Mouse (Mus musculus) stomach, postnatal 0 days (tissue): ENCODE data around the gene Phgr1. TPM values are rescaled to one million over a fixed set of nuclear protein-coding genes. Genes with fewer than 3 reads are reported as not detected.

ENCODE experiments used
- ATAC-seq: fragments of 200-750 bp; cut with Nextera tagmentation; 2 replicates; pipeline ENCODE4 v1.8.0; 2017; ENCODE audit not compliant: low FRiP score, low TSS enrichment
- DNase-seq: peaks from one replicate; pipeline ENCODE4 v3.0.0-alpha.2; 2016; ENCODE audit warnings: low spot score
- H3K27ac ChIP-seq: fragments of 300-500 bp; sonication (generic); replicated peaks from 2 replicates; pipeline ENCODE4 v1.5.1; 2014; ENCODE audit warnings: mild to moderate bottlenecking, control low read depth
- H3K27me3 ChIP-seq: fragments of 300-500 bp; sonication (generic); 2 replicates; pipeline ENCODE4 v1.6.1; 2014; ENCODE audit warnings: low read length; ENCODE audit not compliant: control insufficient read depth, insufficient read depth
- H3K36me3 ChIP-seq: fragments of 300-500 bp; sonication (generic); 2 replicates; pipeline ENCODE4 v1.6.1; 2014; ENCODE audit warnings: low read length, mixed read lengths; ENCODE audit not compliant: control insufficient read depth, insufficient read depth
- H3K4me1 ChIP-seq: fragments of 300-500 bp; sonication (generic); replicated peaks from 2 replicates; pipeline ENCODE4 v1.6.1; 2014; ENCODE audit warnings: antibody characterized with exemption; ENCODE audit not compliant: control insufficient read depth, insufficient read depth
- H3K4me2 ChIP-seq: fragments of 300-500 bp; sonication (generic); replicated peaks from 2 replicates; pipeline ENCODE4 v1.6.1; 2014; ENCODE audit warnings: low read depth, mild to moderate bottlenecking, control low read depth, moderate library complexity
- H3K4me3 ChIP-seq: fragments of 300-500 bp; sonication (generic); 2 replicates; pipeline ENCODE4 v1.5.1; 2014; ENCODE audit warnings: low read depth, low read length, control low read depth
- H3K9ac ChIP-seq: fragments of 300-500 bp; sonication (generic); 2 replicates; pipeline ENCODE4 v1.6.1; 2014; ENCODE audit warnings: mild to moderate bottlenecking, low read length, control low read depth, mixed read lengths
- H3K9me3 ChIP-seq: fragments of 300-500 bp; sonication (generic); 2 replicates; pipeline ENCODE4 v1.6.1; 2016; ENCODE audit warnings: low read length; ENCODE audit not compliant: control insufficient read depth
- CTCF ChIP-seq: IDR thresholded peaks from 2 replicates; pipeline ENCODE4 v1.5.1; 2016; ENCODE audit warnings: antibody characterized with exemption, low read depth, mild to moderate bottlenecking, moderate library complexity
- EP300 ChIP-seq: optimal IDR thresholded peaks from 2 replicates; pipeline ENCODE3; 2016; ENCODE audit warnings: antibody characterized with exemption
- WGBS: fragments of 180-500 bp; shearing (Covaris S2); extraction: QIAGEN DNeasy Blood & Tissue Kit; methylation state at CpG from one replicate; pipeline ENCODE4 v1.1.7; 2014; 5-methylcytosine and 5-hydroxymethylcytosine counted together
- polyA plus RNA-seq: library from polyadenylated mRNA; unstranded; fragments of >200 nt; fragmentation: Nextera tagmentation; extraction: Ambion mirVana; gene quantifications from 2 replicates; pipeline ENCODE4 v1.2.1, GENCODE M21; 2015

Phgr1 gene
- polyA plus RNA-seq, 1 experiment from 2014 or later = 184 TPM

- under 1% methylated on average over 86 of the region's 113 CpGs for WGBS
- peak overlapping the region; percentile 84 for H3K27ac ChIP-seq
- peak overlapping the region; percentile 80 for H3K4me3 ChIP-seq
- TF ChIP-seq CTCF (no peak; the same call in 1 of the 2 replicates), EP300 (no peak)
- H3K27me3 ChIP-seq = no peaks in the 10 kb centered on the region
- H3K36me3 ChIP-seq = 0 out of 2 replicates have a peak, but pooled peaks cover 2% of the 10 kb centered on the region
- H3K9ac ChIP-seq = peak overlapping the region; percentile 93
- DNase-seq = peak; percentile 45
- no peaks in the 10 kb centered on the region for H3K9me3 ChIP-seq
- H3K4me1 ChIP-seq = peaks cover 4% of the 10 kb centered on the region; the same call in 1 of the 2 replicates
- peak overlapping the region; percentile 99 for H3K4me2 ChIP-seq
- peak; percentile 41 for ATAC-seq
Observed at GRCm38 (mm10) chr2:118745915-118746901, 26.4 kb upstream of the Phgr1 start.

DNA sequence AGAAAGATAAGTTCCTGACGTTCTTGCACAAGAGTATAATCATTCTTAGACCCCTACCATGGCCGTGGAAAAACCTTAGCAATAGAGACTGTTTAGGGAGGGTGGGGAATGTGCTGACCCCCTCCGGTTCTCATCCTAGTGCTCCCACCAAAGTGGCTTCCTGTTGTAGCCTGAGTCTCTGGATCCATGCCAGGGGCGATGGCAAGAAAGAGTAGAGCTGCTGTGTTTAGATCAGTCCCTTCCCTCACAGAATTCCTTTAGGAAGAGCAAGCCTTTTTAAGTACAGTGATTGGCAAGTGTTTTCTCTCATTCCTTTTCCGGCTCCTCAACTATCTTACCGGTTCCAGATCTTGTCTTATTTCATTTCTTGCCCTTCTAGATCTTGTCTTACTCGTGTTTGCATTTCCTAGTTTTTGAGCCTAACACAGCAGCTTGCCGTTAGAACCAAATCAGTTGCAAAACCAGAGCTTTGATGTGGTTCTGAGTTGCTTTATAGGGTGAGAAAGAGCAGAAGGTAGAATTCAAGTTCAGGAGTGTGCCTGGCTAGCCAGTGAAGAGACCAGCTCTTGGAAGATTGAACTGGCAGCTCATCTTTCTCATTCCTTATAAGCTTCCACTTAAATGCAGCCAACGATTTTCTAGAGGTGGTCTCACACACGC, 25.1 kb upstream of the Phgr1 start:
- no peak for ATAC-seq
- 36% methylated on average over 10 of the region's 10 CpGs for WGBS
- H3K4me1 ChIP-seq = peaks cover 4% of the 10 kb centered on the region; the same call in 1 of the 2 replicates

GRCm38 (mm10) chr2:118749341-118749884, 23.2 kb upstream of the Phgr1 start:
- peak; percentile 57; the same call in 1 of the 2 replicates for ATAC-seq
- Histone ChIP-seq H3K27ac (peak overlapping the region; percentile 64), H3K9me3 (no peaks in the 10 kb centered on the region), H3K4me1 (peaks cover 4% of the 10 kb centered on the region; the same call in 1 of the 2 replicates), H3K4me2 (peak overlapping the region; percentile 0), H3K27me3 (no peaks in the 10 kb centered on the region), H3K4me3 (no peak overlapping the region), H3K36me3 (0 out of 2 replicates have a peak, but pooled peaks cover 2% of the 10 kb centered on the region), H3K9ac (peak overlapping the region; percentile 14; the same call in 1 of the 2 replicates)
- WGBS = 39% methylated on average over 10 of the region's 10 CpGs
- no peak for DNase-seq
- TF ChIP-seq CTCF = peak; percentile 28
- TF ChIP-seq EP300 = no peak

More for the DNA sequence above, 25.1 kb upstream of the Phgr1 start:
- H3K4me2 ChIP-seq = peak overlapping the region; percentile 99
- DNase-seq = peak; percentile 46
- H3K27me3 ChIP-seq = no peaks in the 10 kb centered on the region
- H3K36me3 ChIP-seq = 0 out of 2 replicates have a peak, but pooled peaks cover 2% of the 10 kb centered on the region
- TF ChIP-seq EP300 (no peak), CTCF (no peak)
- H3K9ac ChIP-seq = peak overlapping the region; percentile 41
- H3K9me3 ChIP-seq = no peaks in the 10 kb centered on the region
- peak overlapping the region; percentile 80 for H3K4me3 ChIP-seq
- H3K27ac ChIP-seq = peak overlapping the region; percentile 53

DNA sequence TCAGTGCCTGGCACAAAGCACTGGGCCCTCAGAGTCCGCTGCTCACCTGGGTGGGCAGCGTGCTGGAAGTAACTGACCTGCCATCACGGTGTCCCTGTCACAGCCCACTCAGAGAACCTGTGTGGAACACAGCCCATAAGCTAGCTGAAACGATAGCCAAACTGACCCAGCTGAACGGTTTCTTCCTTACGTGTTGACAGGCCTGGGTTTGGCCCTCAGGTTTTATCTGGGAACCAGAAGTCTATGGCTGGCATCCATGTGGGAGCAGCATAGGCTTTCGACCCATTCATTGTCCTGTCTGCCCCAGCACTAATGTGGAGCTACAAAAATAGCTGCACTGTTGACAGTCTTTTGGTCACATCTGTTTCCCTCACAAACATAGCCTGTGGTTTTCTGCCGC, 22.1 kb upstream of the Phgr1 start:
- no peaks in the 10 kb centered on the region for H3K4me1 ChIP-seq
- H3K9me3 ChIP-seq = no peaks in the 10 kb centered on the region
- no peak for TF ChIP-seq CTCF
- no peak for TF ChIP-seq EP300
- H3K4me3 ChIP-seq = no peak overlapping the region
- H3K9ac ChIP-seq = no peak overlapping the region
- 0 out of 2 replicates have a peak, but pooled peaks cover 2% of the 10 kb centered on the region for H3K36me3 ChIP-seq
- no peaks in the 10 kb centered on the region for H3K27me3 ChIP-seq
- no peak overlapping the region for H3K4me2 ChIP-seq
- 73% methylated on average over 8 of the region's 8 CpGs for WGBS
- H3K27ac ChIP-seq = peak overlapping the region; percentile 64
- ATAC-seq = no peak
- no peak for DNase-seq

GRCm38 (mm10) chr2:118751896-118752791, 20.4 kb upstream of the Phgr1 start:
- no peak for DNase-seq
- H3K27me3 ChIP-seq = no peaks in the 10 kb centered on the region
- TF ChIP-seq EP300 (peak; percentile 67), CTCF (no peak)
- WGBS = 51% methylated on average over 16 of the region's 16 CpGs
- no peak overlapping the region for H3K4me3 ChIP-seq
- 0 out of 2 replicates have a peak, but pooled peaks cover 2% of the 10 kb centered on the region for H3K36me3 ChIP-seq
- peak; percentile 43; the same call in 1 of the 2 replicates for ATAC-seq
- H3K9me3 ChIP-seq = no peaks in the 10 kb centered on the region
- H3K9ac ChIP-seq = peak overlapping the region; percentile 19; the same call in 1 of the 2 replicates
- peak overlapping the region; percentile 78 for H3K27ac ChIP-seq
- H3K4me1 ChIP-seq = no peaks in the 10 kb centered on the region
- no peak overlapping the region for H3K4me2 ChIP-seq
